Mouse (Mus musculus): ENCODE data around the gene Nktr.

- no peak for TF ChIP-seq USF1 (IDR thresholded peaks at IDR 0.05; ENCODE audit: low read depth)
- TF ChIP-seq CTCF (IDR thresholded peaks at IDR 0.05; ENCODE audit: control insufficient read depth, insufficient read depth, insufficient read length): no peak
- no peak for TF ChIP-seq MYOD1 (IDR thresholded peaks at IDR 0.05; ENCODE audit: control insufficient read depth, insufficient read length, low read depth)
- no peak for TF ChIP-seq MAX (IDR thresholded peaks at IDR 0.05)
- no peak for TF ChIP-seq CEBPB (IDR thresholded peaks at IDR 0.05; ENCODE audit: low read depth)
Measured at GRCm38 (mm10) chr9:121696626-121697025, 22.3 kb upstream of the Nktr start.
